Mouse (Mus musculus): ENCODE data around the gene Aldh1b1.

DNA sequence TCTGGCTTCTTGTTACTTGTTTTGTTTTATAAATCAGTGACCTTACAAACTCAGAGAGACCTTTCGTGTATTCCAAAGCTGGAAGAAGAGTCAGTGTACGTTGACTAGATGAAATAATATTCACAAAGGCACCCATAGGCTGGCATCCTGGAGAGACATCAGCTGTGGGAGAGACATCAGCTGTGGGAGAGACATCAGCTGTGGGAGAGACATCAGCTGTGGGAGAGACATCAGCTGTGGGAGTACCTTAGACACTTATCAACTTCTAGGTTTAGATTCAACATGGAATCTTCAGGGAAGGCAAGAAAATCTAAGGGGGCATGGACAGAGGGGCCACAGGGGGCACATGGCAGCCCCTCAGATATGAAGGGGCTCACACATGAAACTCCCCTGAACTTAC is 47.4 kb downstream of the Aldh1b1 start:
- TF ChIP-seq CTCF (IDR thresholded peaks at IDR 0.05; ENCODE audit: low read depth, low read length) (no peak), POLR2A (IDR thresholded peaks at IDR 0.05; ENCODE audit: extremely low read depth, insufficient read depth, low read length) (no peak)

Data from liver, adult 2 months (tissue).